Mouse (Mus musculus): ENCODE measurements around the gene Ablim2.

DNA sequence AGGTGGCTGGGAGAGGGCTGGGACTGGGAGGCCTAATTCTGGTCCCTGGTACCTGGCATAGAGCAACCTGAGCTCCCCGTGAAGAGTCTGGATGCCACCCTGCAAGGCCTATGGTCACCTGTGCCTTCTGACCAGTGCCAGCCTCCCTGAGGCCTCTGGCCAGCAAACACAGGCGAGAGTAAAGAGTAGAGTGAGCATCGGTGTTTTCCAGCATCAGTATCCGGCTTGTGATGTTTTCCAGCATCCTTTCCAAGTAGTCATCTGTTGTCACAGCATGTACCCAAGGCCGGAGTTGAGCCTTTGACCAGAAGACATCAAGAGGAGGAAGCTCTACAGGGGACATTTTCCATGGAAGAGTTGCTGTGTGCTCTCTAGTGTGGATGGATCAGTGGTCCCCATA lies 45.7 kb downstream of the Ablim2 start:
- TF ChIP-seq CTCF (IDR thresholded peaks at IDR 0.05; ENCODE audit: low read depth, low read length) (no peak), POLR2A (IDR thresholded peaks at IDR 0.05; ENCODE audit: borderline replicate concordance, low read depth, low read length) (no peak)
